Mouse (Mus musculus) thymus, postnatal 36 days (tissue): ENCODE measurements around the gene Zfp428.

ENCODE experiments used
- DNase-seq, 2 experiments: peaks; one replicate each; pipeline ENCODE4 v3.0.0; 2022; ENCODE audit warnings: mixed read lengths in 2 of 2

The Zfp428 gene

DNA sequence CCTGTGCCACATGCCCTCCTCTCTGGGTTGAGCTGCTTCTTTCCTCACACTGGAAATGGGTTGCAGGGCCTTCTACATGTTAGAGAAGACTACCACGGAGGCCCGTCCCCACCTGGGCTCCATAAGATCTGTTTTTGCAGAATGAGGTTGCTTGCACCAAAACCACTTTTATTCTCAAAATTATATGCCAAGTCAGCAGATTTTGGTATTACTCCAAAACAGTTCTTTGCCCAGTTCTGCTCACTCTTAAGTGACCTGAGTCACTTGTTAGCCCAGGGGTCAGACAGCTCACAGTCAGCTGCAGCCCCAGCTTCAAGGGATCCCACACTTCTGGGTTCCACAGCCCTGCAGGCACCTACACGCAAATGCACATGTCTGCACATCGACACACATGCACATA is 54.6 kb downstream of the Zfp428 start:
- no peak for DNase-seq

DNA sequence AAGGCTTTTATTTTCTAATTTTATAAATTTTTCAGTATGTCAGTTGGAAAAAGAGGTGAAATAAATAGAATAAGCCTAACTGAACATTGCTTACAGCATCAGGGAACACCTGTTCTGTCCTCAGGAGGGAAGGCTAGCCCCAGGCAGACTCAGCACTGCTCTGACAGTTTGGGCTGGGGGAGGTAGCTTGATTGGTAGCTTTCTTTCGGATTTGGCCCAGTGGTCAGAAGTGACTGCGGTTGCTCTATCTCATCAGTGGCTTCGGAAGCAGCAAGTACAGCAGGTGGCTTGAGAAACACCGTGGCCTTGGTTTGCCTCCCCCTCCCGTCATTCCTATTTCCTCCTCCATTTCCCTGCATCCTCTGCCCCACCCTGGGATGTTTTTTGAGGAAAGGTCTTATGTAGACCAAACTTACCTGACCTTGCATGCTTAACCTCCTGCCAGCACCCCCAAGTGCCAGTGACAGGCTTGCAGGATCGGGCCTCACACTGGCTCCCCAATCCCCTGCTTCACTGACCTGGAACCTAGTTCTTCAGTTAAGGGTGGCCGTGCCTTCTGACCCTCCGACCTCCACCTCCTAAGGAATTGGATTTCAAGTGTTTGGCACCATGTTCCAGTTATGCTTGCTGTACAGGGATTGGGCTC is 56.5 kb downstream of the Zfp428 start:
- DNase-seq, result no peak

DNA sequence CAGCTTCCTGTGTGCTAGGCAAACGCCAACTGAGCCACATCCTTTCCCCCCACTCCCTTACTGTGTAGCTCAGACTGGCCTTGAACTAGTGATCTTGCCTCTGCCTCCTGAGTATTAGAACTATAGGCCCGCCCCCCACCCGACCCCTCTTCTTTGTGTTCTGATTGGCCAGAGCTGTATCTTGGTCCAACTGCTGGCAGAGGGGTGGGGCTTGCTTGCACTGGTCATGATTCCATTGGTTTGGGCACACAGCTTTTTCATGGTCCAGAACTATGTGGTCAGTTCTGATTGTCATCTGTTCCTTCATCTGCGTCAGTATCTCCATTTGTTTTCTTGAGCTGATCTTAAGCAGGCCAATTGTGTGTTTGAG is 57.0 kb downstream of the Zfp428 start:
- DNase-seq, result no peak

DNA sequence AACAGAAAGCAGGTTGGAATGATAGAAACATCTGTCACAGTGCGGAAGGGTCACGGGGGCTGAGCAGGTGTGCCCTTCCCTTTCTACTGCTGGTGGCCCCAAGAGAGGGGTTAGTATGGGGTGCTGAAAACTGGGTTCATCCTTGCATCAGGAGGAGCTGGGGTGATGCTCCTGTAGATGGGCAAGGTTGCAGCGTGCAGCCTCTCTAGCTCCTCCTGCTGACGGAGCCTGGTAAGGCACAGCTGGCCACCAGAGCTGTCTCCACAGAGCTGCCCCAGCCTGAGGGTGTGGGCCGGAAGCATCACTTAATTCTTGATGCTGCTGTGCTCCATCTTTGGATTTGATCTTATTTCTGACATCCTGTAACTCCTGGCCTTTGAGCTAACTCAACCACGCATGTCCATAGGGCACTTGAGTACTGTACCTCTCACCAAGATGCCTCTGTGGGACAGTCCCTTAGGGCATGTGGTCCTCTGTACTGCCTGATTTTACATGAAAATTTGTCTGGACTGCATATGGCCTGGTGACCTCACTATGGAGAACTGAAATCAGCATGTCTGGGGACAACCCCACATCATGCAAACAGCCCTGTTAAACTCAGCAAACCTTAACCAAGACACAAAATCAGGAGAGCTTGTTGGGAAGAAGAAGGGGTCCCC is 57.9 kb downstream of the Zfp428 start:
- peak; percentile 74 to 80 for DNase-seq
